Mouse (Mus musculus) myocyte (in vitro differentiated cells): ENCODE data around the gene Clint1.

Source experiments
- CEBPB ChIP-seq: IDR thresholded peaks from 2 replicates; pipeline ENCODE4 v1.6.1; 2011; ENCODE audit warnings: mild to moderate bottlenecking, moderate library complexity; ENCODE audit not compliant: poor library complexity, insufficient read depth, severe bottlenecking
- MAX ChIP-seq: IDR thresholded peaks from one replicate; pipeline ENCODE4 v1.6.1; 2011; ENCODE audit warnings: low read depth, mild to moderate bottlenecking, control low read depth
- POLR2A ChIP-seq: IDR thresholded peaks from one replicate; pipeline ENCODE4 v1.6.1; 2011; ENCODE audit warnings: low read depth, mild to moderate bottlenecking, control low read depth, moderate library complexity; ENCODE audit not compliant: insufficient read length
- USF1 ChIP-seq: IDR thresholded peaks from one replicate; pipeline ENCODE4 v1.6.1; 2011; ENCODE audit warnings: low read depth, mild to moderate bottlenecking, control low read depth, moderate library complexity

DNA sequence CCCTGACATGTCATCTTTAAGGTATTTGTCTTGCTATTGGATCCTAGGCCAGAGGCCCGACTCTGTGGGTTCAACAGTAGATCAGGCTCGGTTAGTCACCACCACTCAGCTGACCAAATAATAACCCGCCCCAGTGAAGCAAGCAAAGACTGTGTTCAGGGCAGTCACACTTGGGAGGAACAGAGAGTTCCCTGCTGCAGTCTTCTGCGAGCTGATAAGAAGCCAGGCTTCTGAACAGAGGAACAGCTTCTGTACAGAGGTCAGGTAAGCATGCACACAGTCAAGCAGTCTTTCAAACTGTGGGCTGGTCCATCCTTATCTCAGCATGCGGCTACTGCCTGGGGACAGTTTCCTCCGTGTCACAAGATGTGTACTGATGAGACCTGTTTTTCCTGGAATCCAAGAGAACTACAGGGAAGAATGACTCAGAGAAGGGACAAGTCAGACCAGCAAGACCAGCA is 46.5 kb upstream of the Clint1 start:
- no peak for TF ChIP-seq POLR2A
- no peak for TF ChIP-seq USF1
- no peak for TF ChIP-seq MAX
- no peak for TF ChIP-seq CEBPB
